Comparison of ENCODE assay signal across 14 mouse cellular contexts in the genomic region with DNA sequence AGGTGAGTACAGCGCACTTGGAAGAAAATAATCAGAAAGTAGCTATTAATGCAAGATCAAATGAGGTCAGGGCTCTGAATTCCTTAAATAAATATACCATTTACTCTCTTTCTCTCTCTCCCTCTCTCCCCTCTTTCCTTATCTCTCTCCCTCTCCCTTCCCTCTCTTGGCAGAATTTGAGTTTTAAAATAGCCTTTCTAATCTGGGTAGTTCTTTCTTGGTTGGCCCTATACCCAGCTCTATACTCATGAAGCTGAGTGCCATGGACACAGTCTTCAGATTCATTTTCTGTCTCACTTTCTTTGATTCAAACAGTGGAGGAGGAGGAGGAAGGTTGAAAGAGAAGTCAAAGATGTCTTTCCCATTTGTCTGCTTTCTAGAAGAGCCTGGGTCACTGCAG.
"Had no signal": no experiment of that assay in that cellular context is flagged by ENCODE, and none has a peak within 500 bp of the region (broad histone marks: within the 10 kb centered on the region; RNA-seq: fewer than 3 reads in every experiment).

No protein-coding gene starts in this region.

- H3K4me3 ChIP-seq: limb, embryonic 12.5 days; limb, embryonic 15.5 days; liver, embryonic 12.5 days; liver, embryonic 15.5 days had no signal

- H3K27ac ChIP-seq: kidney, postnatal 0 days; limb, embryonic 12.5 days; limb, embryonic 15.5 days; liver, embryonic 12.5 days; liver, embryonic 15.5 days had no signal

- H3K4me2 ChIP-seq: limb, embryonic 12.5 days; limb, embryonic 15.5 days; liver, embryonic 12.5 days; liver, embryonic 15.5 days; midbrain, embryonic 11.5 days had no signal

- ATAC-seq: liver, embryonic 12.5 days had no signal

- H3K27me3 ChIP-seq: limb, embryonic 12.5 days; limb, embryonic 15.5 days; liver, embryonic 12.5 days; liver, embryonic 15.5 days had no signal

- DNase-seq: kidney, postnatal 25 days; left cerebral cortex, postnatal 4 days; lung, adult 2 months; lung, postnatal 14 days; lung, postnatal 4 days; midbrain, embryonic 14.5 days; thymus, adult 18-20 months; thymus, postnatal 36 days had no signal

- H3K4me1 ChIP-seq: limb, embryonic 12.5 days; liver, embryonic 12.5 days; liver, embryonic 15.5 days had no signal

- H3K9ac ChIP-seq: limb, embryonic 12.5 days; limb, embryonic 15.5 days; liver, embryonic 12.5 days; liver, embryonic 15.5 days had no signal

- H3K9me3 ChIP-seq: limb, embryonic 12.5 days; limb, embryonic 15.5 days; liver, embryonic 12.5 days; liver, embryonic 15.5 days had no signal

- H3K36me3 ChIP-seq: limb, embryonic 12.5 days; limb, embryonic 15.5 days; liver, embryonic 12.5 days; liver, embryonic 15.5 days had no signal
